Mouse (Mus musculus): ENCODE results near the gene Psmd13.

DNA sequence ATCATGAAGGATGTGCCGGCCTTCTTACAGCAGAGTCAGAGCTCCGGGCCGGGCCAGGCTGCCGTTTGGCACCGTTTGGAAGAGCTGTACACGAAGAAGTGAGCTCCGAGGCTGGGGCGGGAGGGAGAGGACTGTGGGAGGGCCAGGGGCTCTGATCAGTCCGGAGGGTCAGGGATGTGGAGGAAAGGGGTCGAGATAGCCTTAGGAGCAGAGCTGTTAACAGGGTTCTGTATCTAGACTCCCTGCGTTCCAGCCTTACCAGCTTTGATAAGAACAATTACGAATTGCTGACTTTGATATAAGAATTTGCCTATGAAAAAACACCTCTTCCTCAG lies 668 bp downstream of the Psmd13 start:
- no peak for TF ChIP-seq POLR2A (IDR thresholded peaks at IDR 0.05; ENCODE audit: insufficient read depth, low read length)
- TF ChIP-seq CTCF (IDR thresholded peaks at IDR 0.05; ENCODE audit: low read depth, low read length), result no peak
